Mouse (Mus musculus) lung, postnatal 25 days (tissue): Measurements from ENCODE around the gene Smoc1.

ENCODE experiments used
- DNase-seq: peaks from one replicate; pipeline ENCODE4 v3.0.0; 2022; ENCODE audit warnings: low spot score

Gene Smoc1

GRCm38 (mm10) chr12:81024993-81025392, 1.6 kb upstream of the Smoc1 start:
- no peak for DNase-seq

GRCm38 (mm10) chr12:81026995-81027942, 661 bp downstream of the Smoc1 start:
- no peak for DNase-seq

GRCm38 (mm10) chr12:81028291-81028920, 1.8 kb downstream of the Smoc1 start:
- no peak for DNase-seq

- DNase-seq = no peak
Measured at GRCm38 (mm10) chr12:81029731-81030130, 3.1 kb downstream of the Smoc1 start.

GRCm38 (mm10) chr12:81031579-81031978, 5.0 kb downstream of the Smoc1 start:
- no peak for DNase-seq

GRCm38 (mm10) chr12:81033389-81034041, 6.9 kb downstream of the Smoc1 start:
- DNase-seq = no peak

GRCm38 (mm10) chr12:81034042-81034417, 7.4 kb downstream of the Smoc1 start:
- no peak for DNase-seq

GRCm38 (mm10) chr12:81035850-81036249, 9.2 kb downstream of the Smoc1 start:
- no peak for DNase-seq

- DNase-seq = no peak
Measured at GRCm38 (mm10) chr12:81043616-81044015, 17.0 kb downstream of the Smoc1 start.

- no peak for DNase-seq
Measured at GRCm38 (mm10) chr12:81046926-81047325, 20.3 kb downstream of the Smoc1 start.

- no peak for DNase-seq
Measured at GRCm38 (mm10) chr12:81049661-81050060, 23.1 kb downstream of the Smoc1 start.

- no peak for DNase-seq
Measured at GRCm38 (mm10) chr12:81055000-81055705, 28.5 kb downstream of the Smoc1 start.

- no peak for DNase-seq
Measured at GRCm38 (mm10) chr12:81055811-81056210, 29.2 kb downstream of the Smoc1 start.

GRCm38 (mm10) chr12:81057619-81058018, 31.0 kb downstream of the Smoc1 start:
- DNase-seq = no peak

GRCm38 (mm10) chr12:81058561-81058960, 32.0 kb downstream of the Smoc1 start:
- DNase-seq = no peak

- no peak for DNase-seq
Measured at GRCm38 (mm10) chr12:81061831-81062361, 35.3 kb downstream of the Smoc1 start.

- DNase-seq = no peak
Measured at GRCm38 (mm10) chr12:81063336-81063955, 36.8 kb downstream of the Smoc1 start.

GRCm38 (mm10) chr12:81074139-81074538, 47.5 kb downstream of the Smoc1 start:
- no peak for DNase-seq

- no peak for DNase-seq
Measured at GRCm38 (mm10) chr12:81074941-81075340, 48.3 kb downstream of the Smoc1 start.

GRCm38 (mm10) chr12:81077953-81078646, 51.5 kb downstream of the Smoc1 start:
- no peak for DNase-seq

- DNase-seq = no peak
Measured at GRCm38 (mm10) chr12:81080345-81080744, 53.7 kb downstream of the Smoc1 start.
